Comparison of ENCODE assay signal across 9 mouse cellular contexts in genomic region chr5:111590619-111591081, GRCm38 (mm10).
DNase-seq lines count a peak whose midpoint lies in the region; ATAC-seq lines count a peak whose summit lies in the region.
"Had no signal": no experiment of that assay in that cellular context is flagged by ENCODE, and none has a peak within 500 bp of the region (broad histone marks: within the 10 kb centered on the region; RNA-seq: fewer than 3 reads in every experiment).

No protein-coding gene starts in this region.

- H3K9me3 ChIP-seq in kidney, embryonic 15.5 days (replicated peaks), result no peaks in the 10 kb centered on the region
- no peaks in the 10 kb centered on the region for H3K9me3 ChIP-seq in embryonic facial prominence, embryonic 11.5 days (replicated peaks; ENCODE audit: control insufficient read depth, low read length)

- no peak overlapping the region for H3K4me3 ChIP-seq in kidney, embryonic 15.5 days (replicated peaks)
- H3K4me3 ChIP-seq in embryonic facial prominence, embryonic 11.5 days (ENCODE audit: low read depth, low read length), result no peak overlapping the region

- no peak overlapping the region for H3K9ac ChIP-seq in kidney, embryonic 15.5 days
- H3K9ac ChIP-seq in embryonic facial prominence, embryonic 11.5 days (replicated peaks; ENCODE audit: low read length), result no peak overlapping the region
- H3K9ac ChIP-seq: liver, embryonic 14.5 days had no signal

- WGBS in kidney, embryonic 15.5 days, result 6% methylated on average over 4 of the region's 4 CpGs
- 10% methylated on average over 4 of the region's 4 CpGs for WGBS in embryonic facial prominence, embryonic 11.5 days

- intact Hi-C loops in left cerebral cortex, postnatal 25 days (cut with DNase I), result no loop called here
- intact Hi-C loops in gastrocnemius, postnatal 14 days (cut with DNase I; ENCODE audit: low total_unique reads), result no loop called here

- ATAC-seq in kidney, embryonic 15.5 days (replicated peaks; ENCODE audit: low FRiP score), result 0 out of 2 replicates have a peak, but pooled peaks have one; percentile 46
- ATAC-seq in embryonic facial prominence, embryonic 11.5 days (replicated peaks; ENCODE audit: insufficient number of reproducible peaks, low FRiP score, low TSS enrichment, low read depth), result peak; percentile 66
- no peak for ATAC-seq in erythroblast, adult 5-6 weeks (replicated peaks; ENCODE audit: low FRiP score, poor library complexity, severe bottlenecking)

- DNase-seq in kidney, postnatal 10 days, result no peak
- peak; percentile 63 for DNase-seq in embryonic facial prominence, embryonic 11.5 days (ENCODE audit: low spot score)
- peak; percentile 65 to 72 for DNase-seq in left cerebral cortex, postnatal 25 days (ENCODE audit: low spot score in 2 of 2)
- peak; percentile 34 to 56 for DNase-seq in right cerebral cortex, postnatal 36 days (ENCODE audit: low spot score in 2 of 2)
- DNase-seq in yolk sac, embryonic 10.5 days (ENCODE audit: low spot score), result no peak
- DNase-seq in gastrocnemius, postnatal 14 days, result no peak

- H3K4me2 ChIP-seq in kidney, embryonic 15.5 days, result no peak overlapping the region
- H3K4me2 ChIP-seq in embryonic facial prominence, embryonic 11.5 days (ENCODE audit: low read depth, low read length), result no peak overlapping the region

- 0 out of 2 replicates have a peak overlapping the region, but pooled peaks have one; percentile 4 for H3K27ac ChIP-seq in kidney, embryonic 15.5 days
- H3K27ac ChIP-seq in embryonic facial prominence, embryonic 11.5 days (replicated peaks; ENCODE audit: low read depth, low read length), result peak overlapping the region; percentile 48
- H3K27ac ChIP-seq: liver, embryonic 14.5 days had no signal

- no peaks in the 10 kb centered on the region for H3K36me3 ChIP-seq in kidney, embryonic 15.5 days
- H3K36me3 ChIP-seq in embryonic facial prominence, embryonic 11.5 days (replicated peaks; ENCODE audit: control insufficient read depth, insufficient read depth, low read depth, low read length), result no peaks in the 10 kb centered on the region

- peaks cover 12% of the 10 kb centered on the region; the same call in 1 of the 2 replicates for H3K4me1 ChIP-seq in kidney, embryonic 15.5 days
- H3K4me1 ChIP-seq in embryonic facial prominence, embryonic 11.5 days (ENCODE audit: control insufficient read depth, insufficient read depth, low read length), result no peaks in the 10 kb centered on the region

- H3K27me3 ChIP-seq in kidney, embryonic 15.5 days, result peaks cover 35% of the 10 kb centered on the region
- no peaks in the 10 kb centered on the region for H3K27me3 ChIP-seq in embryonic facial prominence, embryonic 11.5 days (ENCODE audit: control insufficient read depth, insufficient read depth, low read length)

Comparison
In these comparisons a context has a peak if more than half of its experiments do, and no peak if none do; other contexts are left out.
1. DNase-seq: peak in embryonic facial prominence, embryonic 11.5 days (single experiment), left cerebral cortex, postnatal 25 days (2 of 2) and right cerebral cortex, postnatal 36 days (2 of 2); none in kidney, postnatal 10 days (single experiment), yolk sac, embryonic 10.5 days (single experiment) and gastrocnemius, postnatal 14 days (single experiment).